Mouse (Mus musculus) neural tube, embryonic 14.5 days (tissue): Measurements from ENCODE around the gene Lmod3. TPM values are rescaled to one million over a fixed set of nuclear protein-coding genes. Genes with fewer than 3 reads are reported as not detected.

Source experiments
- ATAC-seq: fragments of 200-750 bp; cut with Nextera tagmentation; 2 replicates; pipeline ENCODE4 v1.8.0; 2017; ENCODE audit warnings: low read depth, mild to moderate bottlenecking, moderate TSS enrichment, moderate library complexity
- H3K27ac ChIP-seq: fragments of 300-500 bp; sonication (generic); 2 replicates; pipeline ENCODE4 v1.5.1; 2014; ENCODE audit warnings: low read depth, mild to moderate bottlenecking, control low read depth, low read length, moderate library complexity, mixed read lengths
- H3K27me3 ChIP-seq: fragments of 300-500 bp; sonication (generic); 2 replicates; pipeline ENCODE4 v1.6.1; 2014; ENCODE audit warnings: low read length; ENCODE audit not compliant: control insufficient read depth, insufficient read depth
- H3K36me3 ChIP-seq: fragments of 300-500 bp; sonication (generic); 2 replicates; pipeline ENCODE4 v1.6.1; 2014; ENCODE audit warnings: low read length, mixed read lengths; ENCODE audit not compliant: control insufficient read depth, insufficient read depth
- H3K4me1 ChIP-seq: fragments of 300-500 bp; sonication (generic); 2 replicates; pipeline ENCODE4 v1.6.1; 2014; ENCODE audit warnings: low read length; ENCODE audit not compliant: control insufficient read depth, insufficient read depth
- H3K4me2 ChIP-seq: fragments of 300-500 bp; sonication (generic); 2 replicates; pipeline ENCODE4 v1.6.1; 2014; ENCODE audit warnings: mild to moderate bottlenecking, low read depth, low read length, control low read depth
- H3K4me3 ChIP-seq: fragments of 300-500 bp; sonication (generic); 2 replicates; pipeline ENCODE4 v1.5.1; 2014; ENCODE audit warnings: low read depth, low read length, control low read depth, mixed read lengths
- H3K9ac ChIP-seq: fragments of 300-500 bp; sonication (generic); replicated peaks from 2 replicates; pipeline ENCODE4 v1.6.1; 2014; ENCODE audit warnings: low read depth, mild to moderate bottlenecking, control low read depth, low read length, mixed read lengths
- H3K9me3 ChIP-seq: fragments of 300-500 bp; sonication (generic); 2 replicates; pipeline ENCODE4 v1.6.1; 2016; ENCODE audit warnings: low read length; ENCODE audit not compliant: control insufficient read depth
- WGBS: fragments of 180-500 bp; shearing (Covaris S2); extraction: QIAGEN DNeasy Blood & Tissue Kit; methylation state at CpG from one replicate; pipeline ENCODE4 v1.1.7; 2014; 5-methylcytosine and 5-hydroxymethylcytosine counted together
- polyA plus RNA-seq: library from polyadenylated mRNA; unstranded; fragments of >200 nt; fragmentation: Nextera tagmentation; extraction: Ambion mirVana; gene quantifications from 2 replicates; pipeline ENCODE4 v1.2.1, GENCODE M21; 2014

The Lmod3 gene
- polyA plus RNA-seq = 0.09 TPM in 1 of 2 replicates, not detected in the other

DNA sequence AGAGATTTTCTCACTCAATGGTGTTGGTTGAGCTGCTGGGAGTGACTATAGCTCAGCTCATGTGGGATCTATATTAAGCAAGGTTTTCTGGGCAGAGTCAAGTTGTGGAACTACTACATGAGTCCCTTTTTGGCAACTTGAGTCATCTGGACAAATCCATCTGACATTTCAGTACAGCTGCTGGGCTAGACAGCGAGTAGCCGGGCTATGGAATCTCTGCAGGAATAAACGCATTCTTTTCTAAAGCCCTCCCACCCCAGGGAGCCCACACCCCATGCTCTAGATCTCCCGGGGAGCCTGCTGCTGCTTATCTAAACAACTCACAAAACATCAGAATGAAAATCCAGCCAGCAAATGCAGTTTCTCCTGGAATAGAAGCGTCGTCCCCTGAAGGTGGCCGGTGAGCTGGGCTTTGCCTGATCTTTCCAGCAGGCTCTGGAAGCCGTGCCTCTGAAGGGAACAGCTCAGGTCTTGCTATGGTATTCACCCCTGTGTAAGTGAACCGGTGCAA lies at the start of gene Lmod3:
Gene Lmod3, minus strand, starts transcription at position 49 of the 511 bp plus-strand sequence.
- H3K9ac ChIP-seq = no peak within 1 kb of the TSS
- ATAC-seq = no peak
- no peaks in the 10 kb centered on the region for H3K9me3 ChIP-seq
- H3K36me3 ChIP-seq = no peaks in the 10 kb centered on the region
- H3K4me2 ChIP-seq = no peak within 1 kb of the TSS
- H3K27me3 ChIP-seq = no peaks in the 10 kb centered on the region
- H3K27ac ChIP-seq = no peak within 1 kb of the TSS
- H3K4me3 ChIP-seq = no peak within 1 kb of the TSS
- 51% methylated on average over 9 of the region's 9 CpGs for WGBS
- H3K4me1 ChIP-seq = no peaks in the 10 kb centered on the region

DNA sequence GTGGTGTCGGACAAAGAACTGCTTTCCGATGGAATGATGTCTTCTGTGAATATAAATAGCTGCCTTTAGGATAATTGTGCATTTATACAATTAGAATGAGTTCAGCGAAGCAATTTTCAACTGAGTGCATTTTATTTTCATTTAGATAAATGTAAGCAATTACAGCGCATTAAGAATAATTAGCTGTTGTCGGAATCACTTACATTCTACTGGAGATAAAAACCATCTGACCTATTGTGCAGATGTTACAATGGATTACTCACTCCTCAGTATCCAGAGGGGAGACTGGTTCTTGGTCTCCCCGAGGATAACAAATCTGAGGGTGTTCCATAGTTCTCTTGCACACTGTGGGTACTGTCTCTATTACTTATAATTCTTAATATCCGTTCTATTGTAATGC lies 49.7 kb upstream of the Lmod3 start:
- Histone ChIP-seq H3K4me3 (no peak overlapping the region), H3K4me2 (no peak overlapping the region), H3K9ac (no peak overlapping the region), H3K27ac (no peak overlapping the region), H3K4me1 (0 out of 2 replicates have a peak, but pooled peaks cover 8% of the 10 kb centered on the region), H3K27me3 (no peaks in the 10 kb centered on the region), H3K9me3 (no peaks in the 10 kb centered on the region), H3K36me3 (peaks cover 4% of the 10 kb centered on the region; the same call in 1 of the 2 replicates)
- ATAC-seq = no peak
- 58% methylated on average over 7 of the region's 7 CpGs for WGBS

DNA sequence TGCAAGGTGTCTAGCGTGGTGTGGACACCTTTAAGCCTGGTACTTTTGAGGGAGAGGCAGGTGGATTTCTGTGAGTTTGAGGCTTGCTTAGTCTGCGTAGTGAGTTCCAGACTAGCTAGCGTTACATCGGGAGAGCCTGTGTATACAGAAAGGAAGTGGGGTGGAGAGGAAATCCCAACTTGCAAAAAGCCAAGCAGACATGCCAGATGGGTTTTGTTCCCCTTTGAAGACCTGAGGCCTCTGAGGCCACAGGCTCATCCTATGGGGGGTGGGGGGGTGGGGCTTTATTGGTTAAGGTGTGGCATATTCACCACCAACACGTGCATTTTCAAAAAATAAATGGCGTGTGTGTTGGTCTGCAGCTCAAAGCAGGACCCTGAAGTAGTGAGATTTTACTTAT lies 48.1 kb upstream of the Lmod3 start:
- Histone ChIP-seq H3K4me1 (0 out of 2 replicates have a peak, but pooled peaks cover 8% of the 10 kb centered on the region), H3K4me3 (no peak overlapping the region), H3K27me3 (no peaks in the 10 kb centered on the region), H3K27ac (no peak overlapping the region), H3K9me3 (no peaks in the 10 kb centered on the region), H3K4me2 (no peak overlapping the region), H3K36me3 (peaks cover 12% of the 10 kb centered on the region; the same call in 1 of the 2 replicates), H3K9ac (no peak overlapping the region)
- no peak for ATAC-seq
- 89% methylated on average over 6 of the region's 6 CpGs for WGBS

DNA sequence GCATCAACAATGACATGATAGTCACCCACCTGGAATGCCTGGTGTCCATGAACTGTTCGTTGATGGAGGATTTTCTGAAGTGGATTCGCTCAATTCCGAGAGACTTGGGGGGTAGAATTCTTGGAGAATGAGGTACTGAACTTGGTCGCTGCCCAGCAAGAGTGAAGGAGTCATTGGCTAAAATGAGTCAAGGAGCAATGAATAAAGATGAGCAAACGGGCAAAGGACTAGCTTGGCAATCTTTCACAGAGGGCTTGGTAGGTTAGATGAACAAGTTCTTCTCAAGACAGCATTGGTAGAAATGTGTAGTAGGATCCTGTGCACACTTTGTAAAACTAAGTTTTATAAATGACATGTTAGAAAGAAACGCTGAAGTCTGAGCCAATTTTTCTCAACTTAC lies 47.6 kb upstream of the Lmod3 start:
- H3K4me3 ChIP-seq = no peak overlapping the region
- H3K27ac ChIP-seq = no peak overlapping the region
- 96% methylated on average over 6 of the region's 6 CpGs for WGBS
- ATAC-seq = no peak
- H3K9me3 ChIP-seq = no peaks in the 10 kb centered on the region
- H3K4me1 ChIP-seq = 0 out of 2 replicates have a peak, but pooled peaks cover 8% of the 10 kb centered on the region
- no peaks in the 10 kb centered on the region for H3K27me3 ChIP-seq
- H3K36me3 ChIP-seq = peaks cover 16% of the 10 kb centered on the region; the same call in 1 of the 2 replicates
- no peak overlapping the region for H3K9ac ChIP-seq
- no peak overlapping the region for H3K4me2 ChIP-seq

DNA sequence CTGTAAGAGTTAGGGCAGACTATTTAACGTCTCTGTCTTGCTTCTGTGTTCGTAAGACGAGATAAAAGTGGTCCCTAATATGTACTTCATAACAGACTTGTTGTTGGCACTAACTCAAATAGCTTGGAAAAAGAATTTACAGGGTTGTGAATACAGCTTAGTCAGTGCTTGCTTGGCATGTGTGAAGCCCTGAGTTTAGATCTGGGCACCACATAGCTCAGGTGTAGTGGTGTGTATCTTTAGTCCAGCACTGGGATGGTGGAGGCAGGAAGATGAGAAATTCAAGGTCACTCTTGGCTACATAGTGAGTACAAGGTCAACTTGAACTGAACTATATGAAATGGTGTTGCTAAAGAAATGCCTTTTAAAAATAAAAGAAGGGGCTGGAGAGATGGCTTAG lies 44.6 kb upstream of the Lmod3 start:
- Histone ChIP-seq H3K9me3 (no peaks in the 10 kb centered on the region), H3K4me2 (no peak overlapping the region), H3K27ac (no peak overlapping the region), H3K9ac (no peak overlapping the region), H3K4me3 (no peak overlapping the region), H3K36me3 (peaks cover 13% of the 10 kb centered on the region), H3K4me1 (no peaks in the 10 kb centered on the region), H3K27me3 (no peaks in the 10 kb centered on the region)
- no peak for ATAC-seq
- 97% methylated on average over 3 of the region's 3 CpGs for WGBS

DNA sequence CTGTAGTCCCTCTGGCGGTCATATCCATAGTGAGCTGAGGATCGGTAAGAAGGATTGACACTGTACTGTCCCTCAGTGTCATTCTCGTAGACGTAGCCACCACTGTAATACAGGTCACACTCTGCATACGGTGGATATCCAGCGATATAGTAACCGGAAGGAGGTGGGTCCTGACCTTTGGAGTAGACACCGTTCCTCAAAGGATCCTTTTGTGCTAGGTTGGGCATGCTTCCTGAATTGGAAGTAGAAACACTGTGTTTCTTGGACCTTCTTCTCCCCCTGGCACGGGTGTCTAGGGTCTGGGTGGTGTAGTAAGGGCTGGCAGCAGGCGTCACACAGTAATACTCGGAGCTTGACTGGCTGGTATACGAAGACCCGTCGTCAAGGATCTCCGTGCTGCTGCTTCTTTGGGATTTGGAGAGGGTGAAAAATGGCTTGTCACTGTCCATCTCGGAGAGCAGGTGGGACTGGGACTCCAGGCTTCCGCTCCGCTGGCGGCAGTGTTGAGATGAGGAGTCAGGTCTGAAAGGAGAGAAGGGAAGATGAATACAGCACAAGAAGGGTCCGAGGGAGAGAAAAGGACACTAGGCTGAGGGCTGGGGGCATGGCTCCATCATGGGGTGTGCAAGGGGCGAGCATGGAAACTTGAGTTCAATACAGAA lies 43.4 kb upstream of the Lmod3 start:
- peaks cover 13% of the 10 kb centered on the region for H3K36me3 ChIP-seq
- no peaks in the 10 kb centered on the region for H3K27me3 ChIP-seq
- H3K4me2 ChIP-seq = no peak overlapping the region
- no peaks in the 10 kb centered on the region for H3K4me1 ChIP-seq
- H3K9ac ChIP-seq = no peak overlapping the region
- H3K4me3 ChIP-seq = no peak overlapping the region
- no peaks in the 10 kb centered on the region for H3K9me3 ChIP-seq
- WGBS = 94% methylated on average over 21 of the region's 21 CpGs
- no peak for ATAC-seq
- H3K27ac ChIP-seq = no peak overlapping the region

DNA sequence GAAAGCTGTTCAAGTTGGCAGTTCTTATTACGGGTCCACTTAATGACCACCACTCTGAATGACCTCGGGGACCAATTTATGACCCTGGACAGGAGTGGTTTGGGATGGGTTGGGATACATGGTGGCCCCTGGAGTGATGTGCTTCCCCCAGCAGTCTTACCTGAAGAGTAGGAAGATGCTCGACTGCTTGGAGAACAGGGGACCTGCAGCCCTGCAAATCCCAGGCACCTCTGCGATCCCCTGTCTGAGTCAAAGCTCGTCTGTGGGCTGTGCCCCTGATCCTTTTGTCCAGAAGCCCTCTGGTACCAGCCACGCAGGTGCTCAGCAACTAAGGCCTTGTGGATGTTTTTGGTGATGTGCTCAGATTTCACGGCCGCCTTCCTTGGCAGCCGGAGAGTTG lies 42.9 kb upstream of the Lmod3 start:
- no peak overlapping the region for H3K4me3 ChIP-seq
- WGBS = 82% methylated on average over 9 of the region's 9 CpGs
- H3K27me3 ChIP-seq = no peaks in the 10 kb centered on the region
- no peak overlapping the region for H3K9ac ChIP-seq
- ATAC-seq = no peak
- no peaks in the 10 kb centered on the region for H3K9me3 ChIP-seq
- H3K27ac ChIP-seq = no peak overlapping the region
- H3K36me3 ChIP-seq = peaks cover 13% of the 10 kb centered on the region
- no peaks in the 10 kb centered on the region for H3K4me1 ChIP-seq
- H3K4me2 ChIP-seq = no peak overlapping the region

DNA sequence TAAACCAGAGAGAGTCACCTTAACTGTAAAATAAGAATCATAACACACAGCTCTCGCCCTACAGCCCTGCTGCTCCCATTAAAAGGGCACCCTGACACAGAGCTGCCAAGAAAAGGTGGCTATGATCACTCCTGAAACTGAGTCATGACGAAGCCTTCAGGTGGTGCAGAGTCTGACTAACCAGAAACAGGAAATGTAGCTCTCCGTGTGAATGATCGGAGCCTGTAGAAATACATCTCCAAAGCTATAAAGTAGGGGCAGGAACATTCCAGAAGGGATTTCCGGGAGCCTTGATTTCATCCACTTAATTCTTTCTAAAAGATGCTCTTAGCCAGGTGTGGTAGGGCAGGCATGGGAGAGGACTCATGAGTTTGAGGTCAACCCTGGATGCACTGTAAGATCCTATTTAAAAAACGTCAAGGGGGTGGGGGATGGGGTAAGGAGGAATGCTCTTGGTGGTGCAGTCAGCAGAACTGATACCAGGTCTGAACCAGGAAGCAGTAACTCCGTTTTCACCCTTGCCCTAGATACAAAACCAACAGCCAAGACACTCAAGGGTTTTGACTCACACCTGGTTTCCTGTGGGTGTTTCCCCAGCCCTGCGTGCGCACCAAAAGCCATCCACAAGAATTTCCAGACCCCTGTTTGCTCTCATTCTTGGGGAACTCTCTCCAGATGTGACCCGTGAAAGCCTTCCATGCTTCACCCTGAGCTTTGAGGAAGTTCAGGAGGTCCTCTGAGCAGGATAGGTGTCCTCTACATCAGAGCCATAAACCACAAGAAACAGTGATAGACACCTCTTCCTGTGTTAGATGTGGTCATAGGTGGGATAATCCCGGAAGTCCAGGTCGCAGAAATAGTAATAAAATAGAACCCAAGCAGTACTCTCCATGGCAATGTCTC lies 41.4 kb upstream of the Lmod3 start:
- H3K4me2 ChIP-seq = no peak overlapping the region
- ATAC-seq = no peak
- H3K36me3 ChIP-seq = peaks cover 16% of the 10 kb centered on the region
- H3K27me3 ChIP-seq = no peaks in the 10 kb centered on the region
- WGBS = 88% methylated on average over 12 of the region's 12 CpGs
- H3K9ac ChIP-seq = no peak overlapping the region
- H3K9me3 ChIP-seq = no peaks in the 10 kb centered on the region
- no peak overlapping the region for H3K27ac ChIP-seq
- no peaks in the 10 kb centered on the region for H3K4me1 ChIP-seq
- H3K4me3 ChIP-seq = no peak overlapping the region

DNA sequence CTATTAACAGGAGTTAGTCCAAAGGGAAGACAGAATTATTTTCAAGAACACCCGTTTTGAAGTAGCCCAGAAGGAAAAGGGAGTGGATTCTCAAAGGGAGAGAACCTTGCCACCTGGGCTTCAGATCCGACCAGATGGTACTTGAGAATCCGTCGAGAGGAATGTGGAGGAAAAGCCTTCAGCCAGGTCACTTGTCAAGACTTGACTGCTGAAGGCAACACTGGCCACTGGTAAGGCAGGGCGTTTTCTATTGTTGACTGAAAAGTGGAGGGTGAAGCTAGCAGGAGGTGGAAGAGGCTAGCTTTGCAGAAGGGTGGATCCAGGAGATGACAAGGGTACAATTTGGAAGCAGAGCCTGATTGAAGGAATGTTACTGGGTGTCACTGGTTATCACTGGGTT lies 40.3 kb upstream of the Lmod3 start:
- Histone ChIP-seq H3K4me1 (no peaks in the 10 kb centered on the region), H3K27ac (no peak overlapping the region), H3K27me3 (no peaks in the 10 kb centered on the region), H3K36me3 (peaks cover 16% of the 10 kb centered on the region), H3K9ac (no peak overlapping the region), H3K4me3 (no peak overlapping the region), H3K9me3 (no peaks in the 10 kb centered on the region), H3K4me2 (no peak overlapping the region)
- ATAC-seq = no peak
- WGBS = 88% methylated on average over 5 of the region's 5 CpGs
